Comparison of ENCODE assay signal across 22 mouse cellular contexts in the genomic region with DNA sequence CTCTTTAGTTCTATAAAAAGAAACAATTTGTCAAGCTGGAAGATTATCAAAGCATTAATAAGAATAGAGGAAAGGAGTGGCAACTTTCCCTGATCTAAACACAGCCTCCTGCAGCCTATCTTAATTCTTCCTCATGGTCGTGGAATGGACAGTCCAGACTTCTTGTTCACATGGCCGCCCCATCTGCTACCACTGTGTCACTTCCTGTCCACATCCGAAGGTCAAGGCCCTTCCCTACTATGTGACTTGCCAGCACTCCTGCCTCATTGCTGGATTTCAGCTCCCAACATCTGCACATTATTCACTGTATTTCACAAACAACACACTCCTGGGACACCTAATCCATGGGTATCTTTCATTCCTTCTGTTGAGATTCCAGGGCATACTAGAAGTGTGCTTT.
"Had no signal": no experiment of that assay in that cellular context is flagged by ENCODE, and none has a peak within 500 bp of the region (broad histone marks: within the 10 kb centered on the region; RNA-seq: fewer than 3 reads in every experiment).

No protein-coding gene starts in this region.

- H3K36me3 ChIP-seq: heart, embryonic 10.5 days; heart, embryonic 12.5 days; hindbrain, embryonic 13.5 days; hindbrain, embryonic 15.5 days; kidney, embryonic 15.5 days; limb, embryonic 12.5 days had no signal

- H3K9me3 ChIP-seq: heart, embryonic 10.5 days; hindbrain, embryonic 13.5 days; hindbrain, embryonic 15.5 days; kidney, embryonic 15.5 days; limb, embryonic 12.5 days had no signal

- H3K4me1 ChIP-seq: heart, embryonic 10.5 days had no signal

- H3K27ac ChIP-seq: heart, embryonic 10.5 days; hindbrain, embryonic 13.5 days; hindbrain, embryonic 15.5 days; hindbrain, postnatal 0 days; kidney, embryonic 15.5 days; kidney, postnatal 0 days; limb, embryonic 12.5 days had no signal

- ATAC-seq: hindbrain, postnatal 0 days; intestine, embryonic 16.5 days had no signal

- DNase-seq: forebrain, postnatal 0 days; gastrocnemius, postnatal 14 days; gastrocnemius, postnatal 36 days; heart, postnatal 10 days; kidney, adult 11 months; kidney, adult 2 months; kidney, adult 9 months; kidney, postnatal 14 days; kidney, postnatal 36 days; layer of hippocampus, adult 9-11 months; layer of hippocampus, postnatal 36 days; left cerebral cortex, postnatal 4 days; liver had no signal

- H3K27me3 ChIP-seq: heart, embryonic 12.5 days; hindbrain, embryonic 13.5 days; hindbrain, embryonic 15.5 days; kidney, embryonic 15.5 days; limb, embryonic 12.5 days had no signal

- H3K4me3 ChIP-seq: heart, embryonic 10.5 days; heart, embryonic 12.5 days; hindbrain, embryonic 13.5 days; hindbrain, embryonic 15.5 days; kidney, embryonic 15.5 days; limb, embryonic 12.5 days had no signal
